Mouse (Mus musculus) spleen, postnatal 10 days (tissue): ENCODE measurements at regions not wholly inside any gene's neighbourhood (a gene's known extent, or its start where the extent isn't known, plus 50 kb on each side); places are given as distances from the start of the nearest gene placed in this dataset.

ENCODE experiments used
- DNase-seq, 2 experiments: peaks; one replicate each; pipeline ENCODE4 v3.0.0; 2021 to 2022; ENCODE audit warnings: low spot score in 2 of 2

DNA sequence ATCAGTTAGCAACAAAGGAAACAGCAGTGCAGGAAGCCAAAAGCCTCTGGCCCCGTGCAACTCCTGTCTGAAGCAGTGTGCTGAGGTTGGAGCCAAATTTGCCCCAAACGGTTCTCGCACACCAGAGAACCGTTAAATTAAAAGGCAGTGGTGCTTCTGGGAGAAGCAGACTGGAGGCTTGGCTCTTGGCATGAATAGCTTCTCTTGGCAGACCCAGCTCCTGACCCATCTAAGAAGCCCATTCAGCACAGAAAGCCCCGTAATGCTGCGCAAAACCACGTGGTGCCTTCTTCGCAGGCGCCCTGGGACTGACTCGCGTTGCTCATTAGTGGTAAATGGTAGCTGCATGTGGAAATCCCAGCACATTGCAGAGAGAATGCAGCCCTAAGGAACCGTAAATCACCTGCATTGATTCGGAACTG lies 340.2 kb upstream of the Slc24a2 start:
- DNase-seq, result no peak

DNA sequence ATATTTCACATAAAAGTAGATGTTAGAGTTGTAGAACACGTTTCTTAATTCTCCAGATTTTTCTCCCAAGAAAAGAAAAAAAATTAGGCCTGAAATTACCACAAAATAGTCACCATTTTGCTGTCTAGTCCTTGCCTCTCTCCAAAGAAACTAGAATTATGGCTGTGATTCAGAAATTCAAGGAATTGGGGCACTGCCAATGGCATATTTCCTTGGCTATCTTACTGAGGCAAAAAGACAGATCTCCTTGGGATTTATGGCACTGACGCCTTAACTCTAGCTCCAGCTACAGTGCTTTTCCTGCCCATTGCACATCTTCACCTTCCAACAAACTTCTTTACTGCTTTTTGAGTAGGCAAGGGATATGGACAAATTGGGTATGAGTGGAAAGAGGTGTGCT lies 336.3 kb upstream of the Slc24a2 start:
- DNase-seq, result no peak

DNA sequence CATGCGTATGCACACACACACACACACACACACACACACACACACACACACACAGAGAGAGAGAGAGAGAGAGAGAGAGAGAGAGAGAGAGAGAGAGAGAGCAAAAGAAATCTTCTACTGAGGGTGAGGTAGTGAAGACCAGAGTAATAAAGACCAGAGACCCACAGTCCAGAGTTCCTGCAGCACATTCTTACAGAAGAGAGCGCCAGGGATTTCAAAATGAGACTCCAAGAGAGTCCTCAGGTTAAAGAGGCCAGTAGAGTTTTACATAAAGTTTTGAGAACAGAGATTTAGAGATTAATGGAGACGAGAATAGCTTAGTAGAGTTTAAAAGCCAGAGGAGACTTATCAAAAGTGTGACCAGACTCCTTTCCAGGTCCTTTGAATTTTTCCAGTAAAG lies 324.6 kb upstream of the Slc24a2 start:
- DNase-seq, result no peak
